Mouse (Mus musculus): Measurements from ENCODE around the gene Ttc7b.

GRCm38 (mm10) chr12:100543437-100544193, 23.0 kb upstream of the Ttc7b start:
- no peak for TF ChIP-seq CTCF (IDR thresholded peaks at IDR 0.05; ENCODE audit: insufficient read depth, low read depth, low read length)
- TF ChIP-seq POLR2A (IDR thresholded peaks at IDR 0.05; ENCODE audit: insufficient read depth, low read depth, low read length) = no peak
